In the genomic region with DNA sequence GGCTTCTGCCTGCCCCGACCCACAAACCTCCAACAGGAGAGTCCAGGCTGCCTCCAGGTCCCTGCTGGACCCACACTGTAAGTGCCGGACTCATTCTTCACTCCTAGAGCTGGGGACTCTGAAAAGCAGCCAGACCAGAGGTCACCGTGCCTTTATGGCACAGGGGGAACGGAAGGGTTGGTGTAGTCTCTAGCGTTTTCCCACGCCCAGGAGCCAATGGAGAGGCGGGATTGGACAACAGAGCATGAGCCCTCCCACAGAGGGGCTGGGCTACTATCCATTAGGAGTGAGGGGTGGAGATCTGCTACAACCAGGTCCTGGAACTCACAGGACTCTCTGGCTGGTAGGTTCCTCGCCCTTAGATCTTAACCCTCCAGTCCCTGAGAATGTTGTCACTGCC, we compare ENCODE assay signal across 8 mouse cellular contexts. TPM values are rescaled to one million over a fixed set of nuclear protein-coding genes. Genes with fewer than 3 reads are reported as not detected.
DNase-seq lines count a peak whose midpoint lies in the region; ATAC-seq and TF ChIP-seq lines count a peak whose summit lies in the region.

No protein-coding gene starts in this region.

- no peak overlapping the region for H3K27ac ChIP-seq in ES-Bruce4 (ENCODE audit: insufficient read depth, low read length)
- peak overlapping the region; percentile 27; the same call in 1 of the 2 replicates for H3K27ac ChIP-seq in forebrain, embryonic 15.5 days (replicated peaks)

- H3K9me3 ChIP-seq in ES-Bruce4 (replicated peaks; ENCODE audit: control insufficient read depth, insufficient read depth, low read length, poor library complexity, severe bottlenecking) = no peaks in the 10 kb centered on the region
- H3K9me3 ChIP-seq in forebrain, embryonic 15.5 days = no peaks in the 10 kb centered on the region

- H3K4me3 ChIP-seq in ES-Bruce4 (ENCODE audit: low read depth, low read length) = peak overlapping the region; percentile 46
- H3K4me3 ChIP-seq in forebrain, embryonic 15.5 days = peak overlapping the region; percentile 28

- 3% methylated on average over 8 of the region's 8 CpGs for WGBS in forebrain, embryonic 15.5 days

- TF ChIP-seq CTCF in ES-Bruce4 (IDR thresholded peaks at IDR 0.05; ENCODE audit: low read depth, low read length) = no peak

- peak overlapping the region; percentile 48 for H3K4me2 ChIP-seq in forebrain, embryonic 15.5 days (replicated peaks)

- no peaks in the 10 kb centered on the region for H3K36me3 ChIP-seq in ES-Bruce4 (ENCODE audit: control insufficient read depth, insufficient read depth, low read length, poor library complexity, severe bottlenecking)
- no peaks in the 10 kb centered on the region for H3K36me3 ChIP-seq in forebrain, embryonic 15.5 days

- peak; percentile 75 for ATAC-seq in forebrain, embryonic 15.5 days (replicated peaks)
- ATAC-seq in megakaryocyte progenitor cell, adult 5-6 weeks (replicated peaks; ENCODE audit: poor library complexity) = peak; percentile 45
- ATAC-seq in erythroid progenitor cell, adult 5-6 weeks (replicated peaks; ENCODE audit: low FRiP score, poor library complexity, severe bottlenecking) = no peak

- no peak overlapping the region for H3K9ac ChIP-seq in ES-Bruce4 (ENCODE audit: low read depth, poor library complexity, severe bottlenecking)
- H3K9ac ChIP-seq in forebrain, embryonic 15.5 days (replicated peaks) = peak overlapping the region; percentile 37

- peaks cover 1% of the 10 kb centered on the region; the same call in 1 of the 2 replicates for H3K27me3 ChIP-seq in ES-Bruce4 (ENCODE audit: control insufficient read depth, insufficient read depth, low read length, poor library complexity, severe bottlenecking)
- H3K27me3 ChIP-seq in forebrain, embryonic 15.5 days = no peaks in the 10 kb centered on the region

- peak; percentile 79 to 81 for DNase-seq in adrenal gland, postnatal 36 days
- DNase-seq in heart, postnatal 4 days = peak; percentile 76
- peak; percentile 53 to 67 for DNase-seq in layer of hippocampus, postnatal 10 days (ENCODE audit: low spot score in 2 of 2)
- DNase-seq in skeletal muscle tissue, adult 2 months (ENCODE audit: low read depth, low spot score) = peak; percentile 51

- no peak for TF ChIP-seq POLR2A in ES-Bruce4 (IDR thresholded peaks at IDR 0.05; ENCODE audit: insufficient read depth, low read length)

- H3K4me1 ChIP-seq in ES-Bruce4 (ENCODE audit: control insufficient read depth, insufficient read depth, low read length) = no peaks in the 10 kb centered on the region
- H3K4me1 ChIP-seq in forebrain, embryonic 15.5 days = peaks cover 32% of the 10 kb centered on the region

- no peak for TF ChIP-seq EP300 in ES-Bruce4 (IDR thresholded peaks at IDR 0.05; ENCODE audit: insufficient read depth, low read depth, low read length)

RNA-seq across cellular contexts. Expression of a gene that starts 14.4 kb away (rescaled TPM):
- polyA plus RNA-seq in ES-Bruce4 (2011; ENCODE audit: insufficient read depth, insufficient read length, low read depth, missing spikeins) = not detected in 2 replicates
- total RNA-seq in adrenal gland, postnatal 36 days (2021) = not detected
- 125 and 127 TPM in 2 replicates for polyA plus RNA-seq in forebrain, embryonic 15.5 days (2015; fragmentation: Nextera tagmentation; extraction: Ambion mirVana)
- total RNA-seq in heart, postnatal 4 days (2021) = not detected
- total RNA-seq in layer of hippocampus, postnatal 10 days (2021) = 10 to 100 TPM; 75.7 to 81.7 TPM
- total RNA-seq in megakaryocyte progenitor cell, adult 5-6 weeks (2015) = 0.64 and 0.67 TPM in 2 replicates
- total RNA-seq in megakaryocyte progenitor cell, adult 5-6 weeks (2017) = 0.24 and 4.5 TPM in 2 replicates
- total RNA-seq in erythroid progenitor cell, adult 5-6 weeks (2015; ENCODE audit: low replicate concordance) = not detected in 2 replicates
- not detected in 2 replicates for total RNA-seq in erythroid progenitor cell, adult 5-6 weeks (2017; ENCODE audit: low replicate concordance)

RNA-seq across cellular contexts. Expression of a gene that starts 17.6 kb away (rescaled TPM):
- 21.5 and 26.6 TPM in 2 replicates for polyA plus RNA-seq in ES-Bruce4 (2011; ENCODE audit: insufficient read depth, insufficient read length, low read depth, missing spikeins)
- total RNA-seq in adrenal gland, postnatal 36 days (2021) = 10 to 100 TPM; 24.1 to 35.9 TPM
- polyA plus RNA-seq in forebrain, embryonic 15.5 days (2015; fragmentation: Nextera tagmentation; extraction: Ambion mirVana) = 43.5 and 48.9 TPM in 2 replicates
- 10 to 100 TPM; 34.9 to 37.5 TPM for total RNA-seq in heart, postnatal 4 days (2021)
- 10 to 100 TPM; 26.9 to 31.9 TPM for total RNA-seq in layer of hippocampus, postnatal 10 days (2021)
- 28.0 and 43.9 TPM in 2 replicates for total RNA-seq in megakaryocyte progenitor cell, adult 5-6 weeks (2015)
- 24.6 and 24.8 TPM in 2 replicates for total RNA-seq in megakaryocyte progenitor cell, adult 5-6 weeks (2017)
- 61.3 and 78.0 TPM in 2 replicates for total RNA-seq in erythroid progenitor cell, adult 5-6 weeks (2015; ENCODE audit: low replicate concordance)
- total RNA-seq in erythroid progenitor cell, adult 5-6 weeks (2017; ENCODE audit: low replicate concordance) = 40.0 and 50.1 TPM in 2 replicates

RNA-seq across cellular contexts. Expression of a gene that starts 18.0 kb away (rescaled TPM):
- polyA plus RNA-seq in ES-Bruce4 (2011; ENCODE audit: insufficient read depth, insufficient read length, low read depth, missing spikeins) = not detected in 2 replicates
- 1 to 10 TPM; 6.7 to 7.2 TPM for total RNA-seq in adrenal gland, postnatal 36 days (2021)
- 0.36 TPM in 1 of 2 replicates, not detected in the other for polyA plus RNA-seq in forebrain, embryonic 15.5 days (2015; fragmentation: Nextera tagmentation; extraction: Ambion mirVana)
- 1 to 10 TPM; 2.7 to 3.7 TPM for total RNA-seq in heart, postnatal 4 days (2021)
- total RNA-seq in layer of hippocampus, postnatal 10 days (2021) = 1 to 10 TPM; 1.0 to 1.7 TPM
- total RNA-seq in megakaryocyte progenitor cell, adult 5-6 weeks (2015) = 68.4 and 89.8 TPM in 2 replicates
- 58.3 and 68.2 TPM in 2 replicates for total RNA-seq in megakaryocyte progenitor cell, adult 5-6 weeks (2017)
- 845 and 899 TPM in 2 replicates for total RNA-seq in erythroid progenitor cell, adult 5-6 weeks (2015; ENCODE audit: low replicate concordance)
- 775 and 1,097 TPM in 2 replicates for total RNA-seq in erythroid progenitor cell, adult 5-6 weeks (2017; ENCODE audit: low replicate concordance)

RNA-seq across cellular contexts. Expression of a gene that starts 47.4 kb away (rescaled TPM):
- polyA plus RNA-seq in ES-Bruce4 (2011; ENCODE audit: insufficient read depth, insufficient read length, low read depth, missing spikeins) = 11.8 and 13.9 TPM in 2 replicates
- total RNA-seq in adrenal gland, postnatal 36 days (2021) = 100 to 1,000 TPM in 1 of 2 experiments, 10 to 100 TPM in 1; 42.9 to 150 TPM
- polyA plus RNA-seq in forebrain, embryonic 15.5 days (2015; fragmentation: Nextera tagmentation; extraction: Ambion mirVana) = 36.8 and 40.5 TPM in 2 replicates
- total RNA-seq in heart, postnatal 4 days (2021) = 10 to 100 TPM; 37.8 to 39.7 TPM
- 10 to 100 TPM; 36.2 to 39.0 TPM for total RNA-seq in layer of hippocampus, postnatal 10 days (2021)
- 5.0 and 5.6 TPM in 2 replicates for total RNA-seq in megakaryocyte progenitor cell, adult 5-6 weeks (2015)
- total RNA-seq in megakaryocyte progenitor cell, adult 5-6 weeks (2017) = 1.8 and 5.6 TPM in 2 replicates
- total RNA-seq in erythroid progenitor cell, adult 5-6 weeks (2015; ENCODE audit: low replicate concordance) = 2.5 and 13.7 TPM in 2 replicates
- 6.1 and 13.0 TPM in 2 replicates for total RNA-seq in erythroid progenitor cell, adult 5-6 weeks (2017; ENCODE audit: low replicate concordance)

Comparison
In these comparisons a context has a peak if more than half of its experiments do, and no peak if none do; other contexts are left out.
1. RNA of a gene that starts 14.4 kb away (total RNA-seq): 75.7 to 81.7 TPM in layer of hippocampus, postnatal 10 days; 0.24 to 4.5 TPM in megakaryocyte progenitor cell, adult 5-6 weeks, not detected in heart, postnatal 4 days, not detected in adrenal gland, postnatal 36 days and not detected in erythroid progenitor cell, adult 5-6 weeks; every median in the first group is over 10 times any median in the second.
2. RNA of a gene that starts 18.0 kb away (total RNA-seq): 775 to 1,097 TPM in erythroid progenitor cell, adult 5-6 weeks; 58.3 to 89.8 TPM in megakaryocyte progenitor cell, adult 5-6 weeks, 6.7 to 7.2 TPM in adrenal gland, postnatal 36 days, 2.7 to 3.7 TPM in heart, postnatal 4 days and 1.0 to 1.7 TPM in layer of hippocampus, postnatal 10 days; every median in the first group is over 4 times any median in the second.
3. Peak in every context shown above with its lines, with median percentiles within 50 percentile points of each other: DNase-seq.